Mouse (Mus musculus) limb, embryonic 13.5 days (tissue): ENCODE measurements around the gene Tspyl4. TPM values are rescaled to one million over a fixed set of nuclear protein-coding genes. Genes with fewer than 3 reads are reported as not detected.
"Not testable (repeated sequence)": the region's sequence is repeated elsewhere in the genome, so short reads cannot be mapped to it uniquely, and the experiment has no call there.

Source experiments
- ATAC-seq: fragments of 200-750 bp; cut with Nextera tagmentation; 2 replicates; pipeline ENCODE4 v1.8.0; 2017; ENCODE audit warnings: low read depth, moderate number of reproducible peaks, moderate TSS enrichment; ENCODE audit not compliant: low FRiP score
- H3K27ac ChIP-seq: fragments of 300-500 bp; sonication (generic); 2 replicates; pipeline ENCODE4 v1.5.1; 2015; ENCODE audit warnings: inconsistent platforms, mild to moderate bottlenecking, moderate library complexity
- H3K27me3 ChIP-seq: fragments of 300-500 bp; sonication (generic); 2 replicates; pipeline ENCODE4 v1.6.1; 2015; ENCODE audit warnings: mild to moderate bottlenecking, inconsistent platforms
- H3K36me3 ChIP-seq: fragments of 300-500 bp; sonication (generic); 2 replicates; pipeline ENCODE4 v1.6.1; 2015; ENCODE audit warnings: inconsistent platforms, mild to moderate bottlenecking, moderate library complexity
- H3K4me1 ChIP-seq: fragments of 300-500 bp; sonication (generic); 2 replicates; pipeline ENCODE4 v1.6.1; 2015; ENCODE audit warnings: inconsistent platforms
- H3K4me2 ChIP-seq: fragments of 300-500 bp; sonication (generic); replicated peaks from 2 replicates; pipeline ENCODE4 v1.6.1; 2015; ENCODE audit warnings: inconsistent platforms, mild to moderate bottlenecking, moderate library complexity
- H3K4me3 ChIP-seq: fragments of 300-500 bp; sonication (generic); 2 replicates; pipeline ENCODE4 v1.5.1; 2015; ENCODE audit warnings: moderate library complexity, mild to moderate bottlenecking, inconsistent platforms
- H3K9ac ChIP-seq: fragments of 300-500 bp; sonication (generic); 2 replicates; pipeline ENCODE4 v1.6.1; 2015; ENCODE audit warnings: mild to moderate bottlenecking, inconsistent platforms
- H3K9me3 ChIP-seq: fragments of 300-500 bp; sonication (generic); 2 replicates; pipeline ENCODE4 v1.6.1; 2016; ENCODE audit warnings: inconsistent platforms
- WGBS: fragments of 180-500 bp; shearing (Covaris S2); methylation state at CpG from one replicate; pipeline ENCODE4 v1.1.7; 2015; 5-methylcytosine and 5-hydroxymethylcytosine counted together
- polyA plus RNA-seq: library from polyadenylated mRNA; unstranded; fragments of >200 nt; fragmentation: Nextera tagmentation; extraction: Ambion mirVana; gene quantifications from 2 replicates; pipeline ENCODE4 v1.2.1, GENCODE M21; 2015

Gene Tspyl4
- 22.2 and 24.7 TPM in 2 replicates for polyA plus RNA-seq

DNA sequence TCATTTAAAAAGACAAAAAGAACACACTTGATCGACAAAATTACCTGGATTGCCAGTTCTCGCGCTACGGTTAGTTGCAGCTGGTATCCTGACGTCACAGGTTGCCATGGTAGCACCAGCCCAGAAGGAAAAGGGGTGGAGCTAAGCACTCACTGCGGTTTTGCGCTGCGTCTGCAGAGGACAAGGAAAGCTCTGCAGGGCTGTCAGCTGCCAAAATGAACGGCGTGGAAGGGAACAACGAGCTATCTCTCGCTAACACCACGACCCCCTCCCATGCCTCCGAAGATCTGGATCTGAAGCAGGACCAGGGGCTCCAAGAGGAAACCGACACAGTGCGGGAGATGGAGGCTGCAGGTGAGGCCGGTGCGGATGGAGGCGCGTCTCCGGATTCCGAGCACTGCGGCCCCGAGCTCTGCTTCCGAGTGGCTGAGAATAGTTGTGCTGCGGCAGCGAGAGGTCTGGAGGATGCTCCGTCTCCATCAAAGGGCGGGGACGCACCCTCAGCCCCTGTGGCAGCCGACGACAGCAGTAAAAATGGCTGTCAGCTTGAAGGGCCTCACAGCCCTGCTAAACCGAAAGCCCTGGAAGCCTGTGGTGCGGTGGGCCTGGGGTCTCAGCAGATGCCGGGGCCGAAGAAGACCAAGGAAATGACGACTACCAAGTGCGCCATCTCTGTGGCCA, at the start of gene Tspyl4:
Gene Tspyl4, plus strand, starts transcription at position 144 of the 681 bp plus-strand sequence.
- no peaks in the 10 kb centered on the region for H3K36me3 ChIP-seq
- peak; percentile 99 for ATAC-seq
- peak within 1 kb of the TSS; percentile 87 for H3K27ac ChIP-seq
- peak within 1 kb of the TSS; percentile 90 for H3K4me2 ChIP-seq
- no peaks in the 10 kb centered on the region for H3K27me3 ChIP-seq
- no peaks in the 10 kb centered on the region for H3K9me3 ChIP-seq
- under 1% methylated on average over 38 of the region's 38 CpGs for WGBS
- H3K4me3 ChIP-seq, result peak within 1 kb of the TSS; percentile 75
- H3K9ac ChIP-seq, result peak within 1 kb of the TSS; percentile 82
- peaks cover 34% of the 10 kb centered on the region for H3K4me1 ChIP-seq

DNA sequence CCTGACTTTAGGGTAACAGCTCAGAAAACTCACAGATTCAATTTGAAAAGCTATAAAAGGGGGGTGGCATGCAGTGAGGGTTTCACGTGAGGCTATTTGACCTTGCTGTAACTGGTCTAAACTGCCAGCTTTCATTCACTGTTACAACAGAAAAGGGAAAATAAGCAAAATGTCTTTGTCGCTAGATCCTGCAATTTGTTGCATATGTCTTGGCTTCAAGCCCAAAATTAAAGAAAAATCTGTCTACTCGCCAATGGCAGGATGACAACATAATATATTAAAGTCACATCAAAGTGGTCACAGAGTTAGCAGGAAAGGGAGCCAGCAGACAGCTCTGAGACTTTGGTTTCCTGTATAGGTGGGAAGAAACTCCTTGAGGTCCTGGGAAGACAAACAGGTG, 49.5 kb upstream of the Tspyl4 start:
- Histone ChIP-seq H3K27me3 (no peaks in the 10 kb centered on the region), H3K9ac (no peak overlapping the region), H3K4me2 (no peak overlapping the region), H3K27ac (no peak overlapping the region), H3K9me3 (no peaks in the 10 kb centered on the region), H3K4me3 (no peak overlapping the region), H3K36me3 (no peaks in the 10 kb centered on the region), H3K4me1 (no peaks in the 10 kb centered on the region)
- ATAC-seq, result no peak
- WGBS, result 44% methylated on average over 3 of the region's 3 CpGs

DNA sequence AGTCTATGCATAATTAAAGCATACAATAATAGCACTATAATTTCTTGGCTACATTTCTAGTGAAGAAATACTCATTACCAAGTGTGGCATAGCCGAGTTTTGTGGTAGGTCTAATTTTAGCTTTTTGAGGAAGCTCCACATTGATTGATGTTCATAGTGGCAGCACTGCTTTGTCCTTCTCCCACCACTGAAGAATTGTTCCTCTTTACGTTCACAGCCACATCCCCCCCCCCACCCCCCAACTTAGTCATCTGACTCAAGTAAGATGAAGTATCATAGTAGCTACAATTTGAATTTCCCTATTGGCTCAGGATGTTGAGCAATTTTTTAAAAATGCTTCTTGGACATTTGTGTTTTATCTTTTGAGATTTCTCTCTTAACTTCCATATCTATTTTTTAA, 47.6 kb upstream of the Tspyl4 start:
- no peaks in the 10 kb centered on the region for H3K9me3 ChIP-seq
- no peak overlapping the region for H3K27ac ChIP-seq
- 77% methylated on average over 2 of the region's 2 CpGs for WGBS
- no peaks in the 10 kb centered on the region for H3K4me1 ChIP-seq
- no peaks in the 10 kb centered on the region for H3K27me3 ChIP-seq
- no peak overlapping the region for H3K9ac ChIP-seq
- no peak for ATAC-seq
- H3K36me3 ChIP-seq, result no peaks in the 10 kb centered on the region
- no peak overlapping the region for H3K4me3 ChIP-seq
- no peak overlapping the region for H3K4me2 ChIP-seq

DNA sequence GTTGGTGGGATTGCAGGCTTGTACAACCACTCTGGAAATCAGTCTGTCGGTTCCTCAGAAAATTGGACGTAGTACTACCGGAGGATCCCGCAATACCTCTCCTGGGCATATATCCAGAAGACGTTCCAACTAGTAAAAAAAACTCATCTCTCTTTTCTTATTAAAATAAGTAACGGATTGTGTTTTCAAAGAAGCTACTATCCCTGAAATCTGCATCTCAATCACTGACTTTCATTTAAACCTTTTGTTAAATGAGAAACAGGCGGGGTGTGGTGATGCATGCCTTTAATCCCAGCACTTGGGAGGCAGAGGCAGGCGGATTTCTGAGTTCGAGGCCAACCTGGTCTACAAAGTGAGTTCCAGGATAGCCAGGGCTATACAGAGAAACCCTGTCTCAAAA, 44.4 kb upstream of the Tspyl4 start:
- H3K9me3 ChIP-seq, H3K36me3 ChIP-seq, ATAC-seq, H3K27me3 ChIP-seq, H3K4me2 ChIP-seq, H3K4me3 ChIP-seq, H3K4me1 ChIP-seq, H3K9ac ChIP-seq, H3K27ac ChIP-seq: not testable (repeated sequence)
- 88% methylated on average over 9 of the region's 9 CpGs for WGBS

DNA sequence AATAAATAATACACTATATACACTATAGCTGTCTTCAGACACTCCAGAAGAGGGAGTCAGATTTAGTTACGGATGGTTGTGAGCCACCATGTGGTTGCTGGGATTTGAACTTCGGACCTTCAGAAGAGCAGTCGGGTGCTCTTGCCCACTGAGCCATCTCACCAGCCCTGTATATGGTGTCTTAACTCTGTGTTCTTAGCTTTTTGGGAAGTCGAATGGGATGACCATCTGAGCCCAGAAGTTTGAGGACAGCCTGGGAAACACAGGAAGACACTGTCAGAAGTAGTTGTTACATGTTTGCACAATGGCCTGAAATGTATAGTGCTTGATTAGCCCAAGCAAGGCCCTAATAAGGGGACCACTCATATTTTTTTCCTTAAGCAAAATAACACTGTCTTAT, 32.1 kb upstream of the Tspyl4 start:
- Histone ChIP-seq H3K27ac (no peak overlapping the region), H3K9me3 (no peaks in the 10 kb centered on the region), H3K4me2 (no peak overlapping the region), H3K36me3 (no peaks in the 10 kb centered on the region), H3K9ac (no peak overlapping the region), H3K4me3 (no peak overlapping the region), H3K27me3 (no peaks in the 10 kb centered on the region), H3K4me1 (no peaks in the 10 kb centered on the region)
- ATAC-seq, result no peak
- WGBS, result 77% methylated on average over 4 of the region's 4 CpGs

DNA sequence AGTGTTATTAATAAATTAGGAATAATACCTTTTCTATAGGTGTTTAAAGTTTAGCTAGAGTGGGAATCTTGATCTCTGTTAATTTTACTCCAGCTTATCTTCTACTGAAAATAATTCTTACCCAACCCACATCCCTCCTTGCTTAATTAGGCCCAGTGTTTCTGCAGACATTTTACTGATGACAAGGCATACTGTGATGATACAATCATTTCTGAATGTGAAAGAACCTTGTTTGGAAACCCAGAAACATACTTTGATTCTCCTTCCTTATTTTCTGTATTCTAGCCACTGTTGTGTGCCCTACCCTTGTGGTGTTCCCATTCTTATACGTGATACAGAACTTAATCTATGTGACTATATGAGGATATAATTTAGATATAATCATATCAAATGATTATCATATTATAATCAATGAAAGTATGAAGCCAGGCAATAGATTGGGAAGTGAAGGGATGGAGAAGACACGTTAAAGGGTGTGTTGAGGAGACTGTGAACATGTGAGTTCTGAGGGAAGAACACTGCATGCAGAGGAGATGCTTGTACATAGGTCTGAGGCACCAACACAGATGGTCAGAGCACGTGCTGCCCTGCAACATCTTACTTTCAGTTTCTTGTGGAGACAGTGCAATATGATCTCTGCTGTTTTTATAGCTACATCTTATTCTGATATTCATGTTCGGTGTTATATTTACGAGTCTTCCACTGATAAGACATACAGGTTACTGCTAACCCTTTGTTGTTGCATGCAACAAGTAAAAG, 29.8 kb upstream of the Tspyl4 start:
- Histone ChIP-seq H3K36me3 (no peaks in the 10 kb centered on the region), H3K27me3 (no peaks in the 10 kb centered on the region), H3K4me3 (no peak overlapping the region), H3K4me2 (no peak overlapping the region), H3K27ac (no peak overlapping the region), H3K9me3 (no peaks in the 10 kb centered on the region), H3K4me1 (peaks cover 5% of the 10 kb centered on the region; the same call in 1 of the 2 replicates), H3K9ac (no peak overlapping the region)
- 73% methylated on average over 5 of the region's 5 CpGs for WGBS
- ATAC-seq, result no peak

DNA sequence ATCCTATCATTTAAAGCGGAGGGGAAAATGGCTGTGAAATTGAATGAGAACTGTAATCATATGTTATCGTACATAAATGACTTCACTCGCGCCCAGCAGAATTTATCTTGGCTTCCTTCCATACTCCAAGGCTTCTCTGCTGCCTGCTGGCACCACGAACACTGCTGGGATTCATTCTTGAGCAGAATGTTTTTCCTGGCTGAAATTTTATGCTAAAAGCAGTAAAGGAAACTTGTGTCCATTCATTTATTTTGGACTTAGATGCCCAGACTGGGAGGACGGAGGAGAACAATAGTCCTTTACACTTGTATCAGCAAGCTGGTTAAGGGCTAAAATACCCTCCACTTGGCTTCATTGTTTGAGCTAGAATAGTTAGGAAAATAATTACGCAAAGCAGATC, 25.6 kb upstream of the Tspyl4 start:
- Histone ChIP-seq H3K27me3 (no peaks in the 10 kb centered on the region), H3K9me3 (no peaks in the 10 kb centered on the region; the same call in 1 of the 2 replicates), H3K4me3 (no peak overlapping the region), H3K27ac (no peak overlapping the region), H3K4me1 (peaks cover 5% of the 10 kb centered on the region; the same call in 1 of the 2 replicates), H3K36me3 (no peaks in the 10 kb centered on the region), H3K9ac (no peak overlapping the region), H3K4me2 (no peak overlapping the region)
- ATAC-seq, result peak; percentile 66; the same call in 1 of the 2 replicates
- WGBS, result 57% methylated on average over 7 of the region's 7 CpGs

DNA sequence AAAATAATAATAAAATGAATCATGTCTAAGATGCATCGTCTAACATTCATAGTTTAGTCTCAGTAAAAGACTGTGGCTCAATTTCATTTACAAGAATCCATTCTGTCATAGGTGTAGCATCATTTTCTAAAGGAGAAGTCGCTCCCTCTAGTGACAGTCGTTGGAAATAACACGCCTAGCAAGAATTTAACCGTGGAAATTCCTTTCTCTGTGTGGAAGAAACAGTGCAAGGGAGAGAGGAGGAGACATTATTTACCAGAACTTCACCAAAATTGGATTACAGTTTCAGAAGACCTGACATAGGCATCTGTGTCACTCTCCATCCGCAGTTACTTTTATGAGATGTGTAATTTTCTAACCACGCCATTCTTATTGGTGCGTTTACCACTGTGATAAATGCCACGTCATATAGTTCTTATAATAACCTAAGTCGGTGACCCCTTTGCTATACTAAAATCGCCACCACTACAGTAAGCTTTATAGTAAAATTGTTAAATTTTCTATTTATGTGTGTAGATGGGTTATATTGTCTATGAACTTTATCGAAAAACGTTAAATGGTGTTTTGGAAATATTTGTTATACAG, 16.6 kb upstream of the Tspyl4 start:
- Histone ChIP-seq H3K9me3 (no peaks in the 10 kb centered on the region), H3K27me3 (no peaks in the 10 kb centered on the region), H3K27ac (no peak overlapping the region), H3K4me1 (peaks cover 19% of the 10 kb centered on the region), H3K4me3 (no peak overlapping the region), H3K36me3 (no peaks in the 10 kb centered on the region), H3K4me2 (peak overlapping the region; percentile 50), H3K9ac (no peak overlapping the region)
- ATAC-seq, result no peak
- 27% methylated on average over 13 of the region's 13 CpGs for WGBS

DNA sequence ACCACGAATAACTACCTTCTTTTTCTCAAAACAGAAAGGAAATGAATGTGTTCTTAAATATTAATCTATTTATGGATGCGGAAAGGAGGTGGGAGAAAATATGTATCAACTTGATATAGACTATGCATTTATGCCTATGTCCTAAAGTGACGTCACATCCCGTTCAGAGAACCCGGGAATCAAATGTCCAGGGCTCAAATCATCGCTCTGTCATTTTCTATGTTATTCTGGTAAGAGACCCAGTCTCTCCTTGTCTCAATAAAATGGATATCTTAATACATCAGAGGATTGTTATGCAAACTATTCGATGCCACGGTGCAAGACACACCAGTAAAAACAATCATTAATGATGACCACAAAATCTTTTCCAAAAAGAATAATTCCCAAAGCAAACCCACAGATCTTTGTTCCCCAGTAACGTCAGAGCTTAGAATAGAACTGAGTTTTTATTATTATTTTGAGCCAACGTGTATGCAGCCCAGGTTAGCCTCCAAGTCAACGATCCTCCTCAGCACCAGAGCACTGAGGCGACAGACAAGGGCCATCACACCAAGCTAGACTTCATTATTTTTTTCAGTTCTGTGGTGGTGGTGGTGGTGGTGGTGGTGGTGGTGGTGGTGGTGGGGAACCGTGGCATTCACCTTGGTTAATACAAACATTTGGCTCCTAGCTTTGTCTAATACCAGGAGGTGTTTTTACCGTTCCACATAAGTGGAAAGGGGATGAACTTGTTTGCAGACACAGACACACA, 15.9 kb upstream of the Tspyl4 start:
- Histone ChIP-seq H3K4me1 (peaks cover 19% of the 10 kb centered on the region), H3K27me3 (no peaks in the 10 kb centered on the region), H3K4me3 (peak overlapping the region; percentile 73), H3K9ac (peak overlapping the region; percentile 96), H3K27ac (0 out of 2 replicates have a peak overlapping the region, but pooled peaks have one; percentile 55), H3K9me3 (no peaks in the 10 kb centered on the region), H3K4me2 (peak overlapping the region; percentile 95), H3K36me3 (peaks cover 3% of the 10 kb centered on the region)
- WGBS, result 20% methylated on average over 14 of the region's 14 CpGs
- no peak; the same call in 1 of the 2 replicates for ATAC-seq

DNA sequence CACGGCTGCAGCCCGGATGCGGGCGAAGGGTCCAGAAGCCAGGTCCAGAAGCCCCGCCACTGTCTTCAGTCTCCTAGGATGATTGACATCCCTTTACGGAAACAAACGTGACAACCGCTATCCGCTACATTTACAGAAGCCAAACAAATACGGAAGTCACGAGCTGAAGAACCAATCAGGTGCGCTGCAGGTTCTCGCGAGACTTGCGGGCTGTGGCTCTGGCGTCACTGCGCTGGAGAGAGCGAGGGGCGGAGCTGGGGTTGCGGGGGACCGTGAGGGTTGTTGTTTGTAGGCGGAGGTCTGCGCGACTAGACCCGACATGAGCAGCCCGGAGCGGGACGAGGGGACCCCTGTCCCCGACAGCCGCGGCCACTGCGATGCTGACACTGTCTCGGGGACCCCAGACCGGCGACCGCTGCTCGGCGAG, 15.3 kb upstream of the Tspyl4 start, which contains the start of gene Tspyl1:
Gene Tspyl1, plus strand, starts transcription at position 229 of the 427 bp plus-strand sequence.
- under 1% methylated on average over 38 of the region's 38 CpGs for WGBS

DNA sequence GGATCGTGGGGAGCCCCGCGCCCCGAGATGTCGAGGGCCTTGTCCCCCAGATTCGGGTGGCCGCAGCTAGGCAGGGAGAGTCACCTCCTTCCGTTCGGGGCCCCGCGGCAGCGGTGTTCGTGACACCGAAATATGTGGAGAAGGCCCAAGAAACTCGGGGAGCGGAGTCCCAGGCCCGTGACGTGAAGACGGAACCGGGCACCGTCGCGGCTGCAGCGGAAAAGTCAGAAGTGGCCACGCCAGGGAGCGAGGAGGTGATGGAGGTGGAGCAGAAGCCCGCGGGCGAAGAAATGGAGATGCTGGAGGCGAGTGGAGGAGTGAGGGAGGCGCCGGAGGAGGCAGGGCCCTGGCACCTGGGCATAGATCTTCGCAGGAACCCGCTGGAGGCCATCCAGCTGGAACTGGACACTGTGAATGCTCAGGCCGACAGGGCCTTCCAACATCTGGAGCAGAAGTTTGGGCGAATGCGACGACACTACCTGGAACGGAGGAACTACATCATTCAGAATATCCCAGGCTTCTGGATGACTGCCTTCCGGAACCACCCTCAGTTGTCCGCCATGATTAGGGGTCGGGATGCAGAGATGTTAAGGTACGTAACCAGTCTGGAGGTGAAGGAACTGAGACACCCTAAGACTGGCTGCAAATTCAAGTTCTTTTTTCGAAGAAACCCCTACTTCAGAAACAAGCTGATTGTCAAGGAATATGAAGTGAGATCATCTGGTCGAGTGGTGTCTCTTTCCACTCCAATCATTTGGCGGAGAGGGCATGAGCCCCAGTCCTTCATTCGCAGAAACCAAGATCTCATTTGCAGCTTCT, 14.6 kb upstream of the Tspyl4 start:
- 4% methylated on average over 47 of the region's 47 CpGs for WGBS
- H3K4me2 ChIP-seq, result peak overlapping the region; percentile 95
- H3K36me3 ChIP-seq, result peaks cover 10% of the 10 kb centered on the region
- peak overlapping the region; percentile 96 for H3K9ac ChIP-seq
- H3K27me3 ChIP-seq, result no peaks in the 10 kb centered on the region
- peak overlapping the region; percentile 80 for H3K27ac ChIP-seq
- peak; percentile 22 for ATAC-seq
- peak overlapping the region; percentile 73 for H3K4me3 ChIP-seq
- no peaks in the 10 kb centered on the region for H3K9me3 ChIP-seq
- peaks cover 19% of the 10 kb centered on the region for H3K4me1 ChIP-seq

More for the DNA sequence above, 15.3 kb upstream of the Tspyl4 start, which contains the start of gene Tspyl1:
- Histone ChIP-seq H3K9me3 (no peaks in the 10 kb centered on the region), H3K4me3 (peak within 1 kb of the TSS; percentile 73), H3K4me2 (peak within 1 kb of the TSS; percentile 95), H3K36me3 (peaks cover 3% of the 10 kb centered on the region), H3K27me3 (no peaks in the 10 kb centered on the region), H3K27ac (peak within 1 kb of the TSS; percentile 80), H3K9ac (peak within 1 kb of the TSS; percentile 96), H3K4me1 (peaks cover 19% of the 10 kb centered on the region)
- ATAC-seq, result peak; percentile 98
